Mouse (Mus musculus) ovary, postnatal 36 days (tissue): ENCODE measurements around the gene Rita1.

Experiments
- DNase-seq: peaks from one replicate; pipeline ENCODE4 v3.0.0; 2022; ENCODE audit warnings: low spot score, mixed read lengths

Gene Rita1

DNA sequence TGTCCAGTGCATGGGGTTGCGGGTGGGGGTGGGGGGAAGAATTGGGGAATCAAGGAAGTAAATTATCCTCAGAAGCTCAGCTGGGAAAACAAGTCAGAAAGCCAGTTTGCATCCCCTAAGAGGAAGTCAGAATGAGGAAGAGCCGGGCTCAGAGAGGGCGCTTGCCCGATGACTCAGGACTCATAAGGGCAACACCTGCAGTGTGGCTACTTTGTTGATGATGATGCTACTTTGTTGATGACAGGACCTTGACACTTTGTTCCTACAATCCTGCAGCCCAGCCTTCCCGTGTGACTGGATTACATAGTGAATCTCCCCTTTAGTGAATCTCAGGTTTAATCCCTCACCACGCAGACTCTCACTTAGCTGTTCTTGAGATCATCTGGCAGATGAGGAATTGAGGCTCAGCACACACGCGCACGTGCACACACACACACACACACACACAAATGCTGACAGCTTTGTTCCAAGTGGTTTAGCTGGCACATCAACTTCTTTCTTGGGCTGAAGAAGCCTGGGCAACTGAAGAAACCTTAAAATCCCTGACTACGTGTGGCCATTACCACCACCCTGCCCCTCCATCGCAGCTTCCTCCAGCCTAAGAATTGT, 42.0 kb downstream of the Rita1 start:
- no peak for DNase-seq

DNA sequence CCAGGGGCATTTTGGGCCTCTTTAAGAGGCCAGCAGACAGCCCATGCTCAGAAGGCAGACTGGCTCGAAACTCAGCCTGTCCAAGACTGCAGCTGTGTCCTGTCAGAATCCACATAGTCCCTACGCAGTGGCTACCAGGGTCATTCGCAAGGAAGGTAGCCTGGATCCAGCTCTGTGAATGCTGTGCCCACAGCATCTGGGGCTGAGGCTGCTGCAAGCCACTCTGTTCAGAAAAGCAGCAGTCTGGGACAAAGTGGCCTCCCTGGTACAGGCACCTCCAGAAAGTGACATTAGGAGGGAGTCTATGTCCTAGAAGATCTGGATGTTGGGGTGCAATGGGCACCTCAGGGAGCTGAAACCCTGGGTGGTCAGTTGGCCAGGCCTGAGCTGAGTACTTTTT, 42.6 kb downstream of the Rita1 start:
- no peak for DNase-seq

DNA sequence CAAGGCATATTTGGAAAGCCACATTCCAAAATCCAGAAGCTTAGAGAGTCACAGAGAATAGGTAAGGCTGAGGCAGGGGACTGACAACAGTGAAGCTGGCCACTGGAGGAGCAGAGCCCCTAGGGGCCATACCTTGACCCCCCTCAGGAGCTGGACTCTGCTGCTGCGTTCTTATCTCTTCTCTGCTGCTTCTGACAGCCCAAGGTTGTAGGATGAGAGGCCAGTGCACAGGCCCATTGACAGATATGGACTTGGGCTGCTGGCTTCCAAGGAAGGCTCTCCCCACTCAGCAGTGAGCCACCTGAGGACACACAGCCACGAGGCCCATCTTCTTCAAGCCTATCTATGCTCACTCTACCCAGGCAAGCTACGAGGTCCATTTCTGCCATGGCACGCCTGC, 43.4 kb downstream of the Rita1 start:
- no peak for DNase-seq

DNA sequence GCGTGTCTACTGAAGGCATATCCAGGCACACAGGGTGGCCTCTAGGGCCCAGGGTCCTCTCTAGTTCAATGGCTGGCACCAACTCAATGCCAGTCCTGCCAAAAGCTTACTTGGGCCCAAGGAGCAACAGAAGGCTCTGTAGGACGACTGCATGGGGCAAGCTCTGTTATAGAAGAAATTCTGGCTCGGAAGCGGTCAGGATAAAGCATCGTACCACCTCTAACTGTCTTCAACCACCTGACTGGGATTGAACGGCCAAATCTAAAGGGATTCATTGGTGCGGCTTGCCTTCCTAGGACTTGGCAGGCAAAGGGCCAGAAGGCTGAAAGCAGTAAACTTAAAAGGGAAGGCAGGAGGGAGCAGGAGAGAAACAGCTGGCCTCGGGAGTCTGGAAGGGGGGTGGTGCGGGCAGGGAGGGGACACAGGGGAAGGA, 44.0 kb downstream of the Rita1 start:
- DNase-seq: no peak

DNA sequence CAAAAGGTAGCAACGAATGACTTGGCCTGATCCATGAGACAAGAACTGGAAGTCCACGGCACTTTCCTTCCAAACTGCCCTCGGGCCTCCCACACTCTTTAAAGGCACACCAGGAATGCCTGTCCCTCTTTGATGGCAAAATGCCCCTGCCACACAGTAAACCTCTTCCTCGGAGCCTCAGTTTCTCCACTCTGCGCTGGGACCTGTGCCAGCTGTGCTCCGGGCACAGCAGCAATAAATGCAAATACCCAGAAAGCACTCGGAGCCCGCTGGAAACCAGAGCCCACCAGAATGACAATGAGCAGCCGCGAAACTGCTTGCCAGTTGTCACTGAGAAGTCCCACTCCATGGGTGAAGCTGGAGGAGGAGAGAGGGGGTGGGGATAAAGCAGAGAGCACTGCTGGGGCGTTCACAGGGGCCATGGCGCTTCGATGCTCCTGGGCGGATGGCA, 44.6 kb downstream of the Rita1 start:
- DNase-seq: no peak

DNA sequence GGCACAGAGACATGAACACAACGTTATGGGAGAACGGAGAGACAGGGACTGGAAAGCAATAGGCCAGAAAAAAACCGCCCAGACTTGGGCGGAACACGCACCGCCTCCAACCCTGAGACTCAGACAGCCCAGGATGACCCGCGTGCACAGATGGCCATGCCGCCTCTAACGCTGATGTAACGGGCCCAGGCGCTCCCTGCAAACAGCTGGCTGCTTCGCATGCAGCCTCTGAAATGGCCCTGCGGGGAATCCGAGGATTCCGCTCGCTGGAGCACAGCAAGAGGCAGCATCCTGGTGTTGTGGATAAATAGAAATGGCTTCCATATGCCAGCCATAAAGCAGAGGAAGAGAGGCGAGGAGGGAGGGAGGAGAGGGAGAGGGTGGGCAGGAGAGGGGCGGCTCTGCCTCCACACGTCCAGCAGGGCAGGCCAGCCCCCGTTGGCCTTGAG, 45.1 kb downstream of the Rita1 start:
- peak; percentile 67 for DNase-seq

DNA sequence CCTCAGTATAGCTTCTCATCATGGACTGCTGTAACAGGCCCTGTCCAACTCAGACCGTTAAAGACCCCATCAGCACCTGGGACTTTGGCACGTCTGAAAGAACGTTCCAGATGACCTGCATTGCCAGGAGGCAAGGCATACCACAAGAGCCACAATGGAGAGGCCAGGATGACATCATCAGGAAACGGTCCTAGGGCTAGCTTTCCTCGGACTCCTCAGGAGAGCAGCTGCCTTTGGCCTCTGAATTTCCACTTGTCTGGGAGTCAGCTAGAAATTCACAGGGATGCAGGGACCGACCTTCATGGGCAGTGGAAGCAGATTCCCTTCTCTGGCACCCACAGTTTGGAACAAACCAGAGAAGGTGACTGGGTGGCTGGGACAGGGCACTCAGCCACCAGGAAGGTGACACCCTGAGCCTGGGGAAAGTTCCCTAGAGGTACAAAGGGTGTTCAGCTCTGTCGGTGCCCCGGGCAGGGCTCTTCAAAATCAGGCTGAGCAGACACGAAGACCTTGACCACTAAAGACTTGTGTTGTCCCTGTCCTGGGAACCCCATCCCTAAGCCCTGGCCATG, 45.6 kb downstream of the Rita1 start:
- no peak for DNase-seq

DNA sequence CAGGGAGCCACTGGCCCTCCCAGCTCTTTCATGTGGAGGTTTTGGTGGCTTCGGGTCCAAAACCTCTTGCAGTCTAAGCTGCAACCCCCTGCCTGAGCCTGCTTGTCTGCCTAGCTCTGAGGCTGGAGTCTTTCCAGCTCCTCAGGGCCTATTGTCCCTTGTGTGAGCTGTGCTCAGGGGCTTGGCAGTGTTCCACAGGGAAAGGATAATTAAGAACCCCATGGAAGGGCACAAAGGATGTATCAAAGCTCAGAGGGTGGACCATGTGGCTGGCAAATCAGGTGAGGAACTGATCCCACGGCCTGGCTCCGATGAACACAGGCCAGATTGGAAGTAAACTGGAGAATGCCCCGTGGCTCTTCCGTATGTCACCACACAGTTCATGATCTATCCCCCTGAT, 46.3 kb downstream of the Rita1 start:
- DNase-seq: no peak

DNA sequence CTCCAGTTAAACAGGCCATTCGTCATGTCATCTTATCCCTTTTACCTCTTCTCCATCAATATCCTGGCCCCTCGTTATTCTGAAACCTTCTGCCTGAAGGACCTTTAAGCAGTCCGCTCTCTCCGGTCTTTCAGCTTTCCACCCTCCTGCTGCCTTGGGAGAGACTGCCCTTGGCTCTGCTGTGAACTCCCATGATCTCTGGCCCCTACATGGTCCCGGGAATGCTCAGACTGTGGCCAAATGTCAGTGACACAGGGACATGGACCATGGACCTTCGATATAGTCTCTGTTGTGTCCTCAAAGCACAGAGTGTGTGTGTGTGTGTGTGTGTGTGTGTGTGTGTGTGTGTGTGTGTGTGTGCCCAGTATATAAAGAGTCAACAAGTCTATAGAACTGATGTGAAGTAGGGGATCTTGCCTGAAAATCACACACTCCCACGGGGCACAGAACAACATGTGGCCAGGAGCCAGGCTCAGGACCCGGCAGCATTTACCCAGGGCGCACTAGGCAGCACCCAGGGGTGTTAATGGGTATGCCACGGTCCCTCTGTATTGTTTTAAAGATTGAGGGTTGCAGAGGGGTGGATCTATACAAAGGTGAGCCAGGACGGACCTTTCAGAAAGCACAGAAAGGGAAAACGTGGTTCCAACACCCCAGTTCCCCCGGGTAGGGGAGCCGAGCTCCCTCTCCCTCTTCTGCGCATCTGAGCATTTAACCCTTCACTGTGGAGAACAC, 47.1 kb downstream of the Rita1 start:
- no peak for DNase-seq

DNA sequence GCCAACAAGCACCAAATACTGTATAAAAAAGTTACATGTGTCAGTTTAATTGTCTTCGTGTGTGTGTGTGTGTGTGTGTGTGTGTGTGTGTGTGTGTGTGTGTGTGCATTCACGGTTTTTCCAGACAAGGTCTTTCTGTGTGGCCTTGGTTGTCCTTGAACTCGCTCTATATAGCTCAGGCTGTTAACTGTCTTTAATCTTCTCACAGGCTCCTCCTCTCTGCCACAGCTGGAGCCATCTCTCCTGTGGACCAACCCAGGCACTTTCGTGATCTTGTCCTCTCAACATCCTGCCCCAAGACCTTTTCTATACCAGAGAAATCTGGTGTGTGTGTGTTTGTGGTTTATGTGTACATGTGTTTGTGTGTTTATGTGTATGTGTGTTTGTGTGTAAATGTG, 48.5 kb downstream of the Rita1 start:
- DNase-seq: no peak

DNA sequence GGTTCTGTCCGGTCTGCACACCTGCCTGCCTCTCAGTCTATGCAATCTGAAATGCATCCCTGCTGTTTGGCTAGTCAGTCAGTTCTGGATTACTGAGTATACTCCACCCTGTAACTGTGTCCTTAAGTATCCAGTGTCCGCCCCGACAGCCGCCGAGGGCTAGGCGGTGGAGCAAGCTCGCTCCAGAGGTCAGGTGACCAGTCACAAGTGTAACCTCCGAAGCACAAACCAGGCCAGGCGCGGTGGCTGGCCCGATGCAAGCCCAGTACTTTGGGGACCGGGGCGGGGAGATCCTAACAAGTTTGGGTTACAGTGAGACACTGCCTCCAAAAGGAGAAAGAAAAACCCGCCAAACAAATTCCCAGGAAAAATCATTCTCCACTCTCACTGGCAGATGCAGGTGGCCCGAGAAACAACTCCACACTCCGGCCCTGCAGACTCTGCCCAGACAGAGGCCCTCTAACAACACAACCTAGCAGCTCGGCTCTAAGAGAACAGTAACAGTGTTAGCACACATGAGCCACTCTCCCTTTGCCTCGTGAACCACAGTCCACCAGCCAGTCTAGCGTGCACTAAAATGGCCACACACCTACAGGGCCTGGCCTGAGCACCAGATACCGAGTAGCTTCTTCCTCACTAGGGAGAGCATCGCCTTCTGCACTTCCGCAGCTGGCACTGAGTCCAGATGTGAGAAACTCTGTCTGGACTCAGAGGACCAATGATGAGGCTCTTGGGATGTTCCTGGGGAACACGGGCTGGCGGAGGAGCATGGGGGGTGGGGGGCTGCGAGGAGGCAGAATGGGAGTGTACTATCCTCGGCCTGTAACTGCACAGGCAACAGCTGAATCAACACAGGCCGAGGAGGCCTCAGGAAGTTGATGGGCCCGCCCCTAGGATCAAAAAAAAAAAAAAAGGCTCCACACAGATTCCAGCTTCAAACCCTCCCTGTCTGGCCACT, 49.2 kb downstream of the Rita1 start:
- DNase-seq: no peak

DNA sequence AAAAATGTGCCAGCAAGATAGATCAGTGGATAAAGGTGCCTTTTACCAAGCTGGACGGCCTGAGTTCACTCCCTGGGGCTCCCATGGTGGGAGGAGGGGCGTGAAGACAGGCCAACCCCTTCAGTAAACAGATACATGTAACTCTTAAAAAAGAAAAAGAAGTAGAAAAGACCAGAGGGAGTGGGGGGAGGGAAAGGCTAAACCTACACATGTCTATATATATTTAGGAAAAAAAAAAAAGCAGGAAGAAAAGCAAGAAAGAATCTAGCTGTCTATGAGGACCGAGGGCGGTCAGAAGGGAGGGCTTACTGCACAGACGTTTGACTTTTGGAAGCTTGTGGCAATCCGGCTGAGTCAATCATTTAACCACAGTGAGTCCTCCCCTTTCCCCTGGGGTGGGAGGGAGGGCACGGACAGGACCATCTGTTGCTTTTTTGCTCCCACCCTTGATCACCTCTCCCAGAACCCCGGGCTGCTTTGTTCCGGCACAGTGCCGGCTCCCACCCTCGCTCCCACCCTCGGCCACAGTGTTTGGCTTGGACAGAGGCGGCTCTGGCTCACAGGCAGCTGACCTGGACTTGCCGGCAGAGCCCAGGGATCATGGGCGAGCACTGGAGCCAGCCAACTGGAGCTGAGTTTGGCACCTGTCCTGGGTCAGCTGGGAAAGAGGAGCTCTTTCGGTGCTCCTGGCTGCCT, 51.6 kb downstream of the Rita1 start:
- peak; percentile 68 for DNase-seq

DNA sequence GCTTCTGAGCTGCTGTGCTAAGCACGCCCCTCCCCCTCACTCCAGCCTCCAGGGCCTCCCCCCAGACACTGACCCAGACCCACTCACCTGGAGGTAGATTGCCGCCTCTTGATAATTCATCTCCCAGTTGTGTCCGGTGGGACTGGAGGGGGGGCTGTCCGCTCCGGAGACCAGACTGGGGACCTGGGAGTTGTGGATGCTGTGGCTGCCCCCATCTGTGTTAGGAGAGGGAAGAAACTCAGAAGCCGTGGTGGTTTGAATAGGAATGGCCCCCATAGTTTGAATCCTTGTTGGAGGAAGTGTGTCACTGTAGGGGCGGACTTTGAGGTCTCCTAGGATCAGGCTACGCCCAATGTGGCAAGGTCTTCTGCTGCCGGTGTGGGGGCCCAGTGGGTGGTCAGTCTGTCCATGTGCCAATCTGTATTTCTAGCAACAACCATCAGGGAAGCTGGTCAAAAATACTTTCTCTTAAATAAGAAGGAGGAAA, 52.2 kb downstream of the Rita1 start:
- no peak for DNase-seq

DNA sequence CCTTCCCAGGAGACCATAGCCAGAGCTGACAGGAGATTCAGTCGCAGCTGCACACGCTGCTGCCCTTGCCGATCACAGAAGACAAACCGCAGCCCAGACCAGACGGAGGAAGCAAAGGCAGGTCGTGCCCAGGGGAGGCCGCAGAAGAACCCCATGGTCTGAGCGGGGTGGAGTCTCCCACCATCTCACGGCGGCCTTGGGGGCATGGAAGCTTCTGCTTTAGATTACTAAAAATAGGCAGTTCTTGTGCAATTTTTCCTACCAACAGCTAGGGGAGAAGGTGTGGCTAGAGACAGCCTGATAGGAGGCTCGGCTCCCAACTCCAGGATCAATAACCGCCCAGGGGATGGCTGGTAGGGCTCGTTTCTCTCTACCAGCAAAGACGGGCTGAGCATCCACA, 53.6 kb downstream of the Rita1 start:
- DNase-seq: no peak

DNA sequence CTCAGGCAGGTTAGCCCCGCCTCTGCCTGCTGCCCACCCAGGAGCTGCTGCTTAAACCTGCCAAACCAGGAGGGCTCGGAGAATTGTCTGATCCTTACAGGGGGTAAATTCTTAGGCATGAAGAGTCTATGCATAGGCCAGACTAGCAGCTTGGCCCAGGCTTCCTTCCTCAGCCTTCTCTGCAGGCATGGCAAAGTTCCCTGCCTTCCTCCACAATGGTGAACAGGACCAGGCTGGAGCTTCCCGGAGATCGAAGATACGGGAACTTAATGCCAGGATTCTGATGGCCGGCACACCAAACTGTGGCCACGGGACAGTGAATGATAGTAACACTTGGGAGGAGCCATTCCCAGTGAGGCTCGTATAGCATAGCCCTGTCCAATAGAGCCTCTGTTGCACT, 54.3 kb downstream of the Rita1 start:
- no peak for DNase-seq

DNA sequence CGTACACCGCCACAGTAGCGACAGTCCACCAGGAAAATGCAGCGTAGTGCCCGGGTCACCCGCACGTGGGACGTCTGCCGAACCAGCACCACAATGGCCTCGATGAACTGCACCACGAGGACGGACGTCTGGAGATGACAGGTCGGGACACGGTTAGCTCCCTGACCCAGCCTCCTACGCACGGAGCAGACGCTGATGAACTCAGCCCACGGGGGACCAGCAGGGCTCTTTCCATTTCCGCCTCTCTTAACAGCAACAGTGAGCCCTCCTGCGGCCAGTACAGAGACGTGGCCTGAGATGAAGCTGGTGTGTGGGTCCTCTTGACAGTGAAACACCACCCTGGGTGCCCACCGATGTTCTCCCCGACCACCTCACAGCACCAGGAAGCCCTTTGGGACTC, 56.5 kb downstream of the Rita1 start:
- DNase-seq: no peak

DNA sequence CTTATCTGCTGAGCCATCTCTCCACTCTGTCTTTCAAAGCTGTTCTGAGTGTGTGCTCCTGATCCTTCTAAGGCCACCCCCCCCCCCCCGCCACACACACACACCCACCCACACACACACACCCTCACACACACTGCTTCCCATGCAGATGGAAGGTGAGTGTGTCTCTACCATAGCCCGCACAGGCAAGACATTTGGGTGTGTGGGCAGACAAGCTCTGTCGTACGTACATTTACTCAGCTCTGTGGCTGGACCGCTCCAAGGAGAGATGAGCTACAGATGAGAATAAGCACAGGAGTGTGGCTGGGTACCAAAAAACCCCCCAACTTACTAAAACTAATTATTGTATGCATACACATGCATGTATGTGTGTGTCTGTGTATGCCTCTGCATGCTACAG, 61.7 kb downstream of the Rita1 start:
- DNase-seq: no peak

DNA sequence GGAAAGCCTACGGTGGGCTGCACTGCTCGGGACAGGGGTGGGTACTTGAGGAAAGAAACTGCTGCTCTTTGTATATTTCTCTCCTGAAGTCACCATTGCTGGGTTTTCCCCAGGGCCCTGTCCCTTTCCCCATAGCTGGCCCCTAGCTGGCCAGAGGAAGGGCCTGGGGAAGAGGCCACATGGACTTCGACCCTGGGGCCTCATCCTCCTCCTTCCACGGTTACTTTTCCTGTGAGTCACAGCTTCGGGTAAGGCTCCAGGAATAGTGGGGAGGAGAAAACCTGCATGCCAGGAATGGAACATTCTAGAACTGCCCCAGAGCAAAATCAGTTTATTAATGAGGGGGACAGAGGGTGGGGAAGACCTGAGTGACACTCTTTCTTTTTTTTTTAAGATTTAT, 62.3 kb downstream of the Rita1 start:
- no peak for DNase-seq

DNA sequence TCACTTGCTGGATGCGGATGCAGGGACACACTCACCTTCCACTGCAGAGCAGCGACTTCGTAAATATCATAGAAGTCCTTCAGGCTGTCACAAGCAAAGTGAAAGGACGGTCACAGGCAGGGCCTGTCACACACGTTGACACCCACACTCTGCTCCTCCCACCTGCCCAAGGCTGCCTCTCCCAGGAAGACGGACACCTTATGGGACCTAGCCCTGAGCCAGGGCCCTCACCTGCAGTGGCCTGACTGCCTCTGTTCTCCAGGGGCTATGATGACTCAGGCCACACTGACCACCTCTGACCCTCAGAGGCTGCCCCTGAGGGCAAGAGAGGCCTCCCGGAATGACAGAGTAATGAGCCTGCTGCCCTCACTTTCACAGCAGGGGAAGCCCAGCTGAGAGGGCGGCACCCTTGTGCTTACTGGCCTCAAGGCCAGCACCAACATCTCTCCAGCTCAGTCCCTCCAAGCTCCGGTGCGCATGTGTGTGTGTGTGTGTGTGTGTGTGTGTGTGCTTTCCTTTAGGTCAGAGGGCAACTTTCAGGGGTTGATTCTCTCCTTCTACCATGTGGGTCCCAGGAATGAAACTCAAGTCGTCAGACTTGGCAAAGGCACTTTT, 64.0 kb downstream of the Rita1 start:
- no peak for DNase-seq
